Mouse (Mus musculus) ovary, postnatal 10 days (tissue): ENCODE measurements around the gene Samd4b.

Experiments
- DNase-seq: peaks from one replicate; pipeline ENCODE4 v3.0.0; 2022; ENCODE audit warnings: low spot score

Samd4b gene

GRCm38 (mm10) chr7:28444344-28444974, 153.5 kb downstream of the Samd4b start:
- DNase-seq = no peak

- no peak for DNase-seq
Measured at GRCm38 (mm10) chr7:28442688-28443087, 155.3 kb downstream of the Samd4b start.

DNA sequence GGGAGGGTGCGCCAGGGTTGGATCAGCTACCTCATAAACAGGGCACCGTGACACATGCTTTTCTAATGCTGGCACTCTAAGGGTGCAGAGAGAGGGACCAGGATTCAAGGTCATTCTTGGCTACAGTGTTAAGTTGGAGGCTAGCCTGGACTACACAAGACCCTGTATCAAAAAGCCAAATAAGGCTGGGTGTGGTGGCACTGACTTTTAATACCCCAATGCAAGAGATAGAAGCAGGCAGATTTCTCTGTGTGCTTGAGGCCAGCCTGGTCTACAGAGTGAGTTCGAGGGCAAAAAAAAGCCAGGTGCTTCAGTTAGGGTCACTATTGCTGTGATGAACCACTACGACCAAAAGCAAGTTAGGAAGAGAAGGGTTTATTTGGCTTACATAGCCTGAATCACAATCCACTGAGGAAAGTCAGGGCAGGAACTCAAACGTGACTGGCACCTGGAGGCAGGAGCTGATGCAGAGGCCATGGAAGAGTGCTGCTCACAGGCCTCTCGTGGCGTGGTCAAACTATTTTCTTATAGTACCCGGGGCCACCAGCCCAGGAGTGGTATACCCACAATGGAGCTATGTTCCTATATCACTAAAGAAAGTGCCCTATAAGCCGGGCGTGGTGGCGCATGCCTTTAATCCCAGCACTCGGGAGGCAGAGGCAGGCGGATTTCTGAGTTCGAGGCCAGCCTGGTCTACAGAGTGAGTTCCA, 156.0 kb downstream of the Samd4b start:
- no peak for DNase-seq

DNA sequence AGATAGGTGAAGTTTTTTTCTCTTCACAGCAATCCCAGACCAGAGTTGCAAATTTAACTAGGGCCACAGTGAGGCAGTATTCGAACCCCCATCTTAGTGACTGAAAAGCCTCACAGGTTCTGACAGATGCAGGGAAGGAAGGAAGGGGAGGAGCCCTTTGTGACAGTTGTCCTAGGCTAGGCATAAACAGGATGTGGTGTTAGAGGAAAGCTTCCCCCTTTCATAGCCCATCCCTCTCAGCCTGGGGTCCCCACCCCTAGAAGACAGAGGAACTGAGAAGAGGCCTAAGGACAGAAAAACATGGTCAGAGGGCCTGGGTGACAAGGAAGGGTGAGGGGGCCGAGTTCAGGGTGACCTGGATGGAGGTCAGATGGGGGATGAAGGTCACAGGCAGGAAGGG, 157.2 kb downstream of the Samd4b start:
- DNase-seq = no peak

GRCm38 (mm10) chr7:28438771-28439170, 159.2 kb downstream of the Samd4b start:
- DNase-seq = no peak

GRCm38 (mm10) chr7:28437964-28438363, 160.0 kb downstream of the Samd4b start:
- DNase-seq = no peak

DNA sequence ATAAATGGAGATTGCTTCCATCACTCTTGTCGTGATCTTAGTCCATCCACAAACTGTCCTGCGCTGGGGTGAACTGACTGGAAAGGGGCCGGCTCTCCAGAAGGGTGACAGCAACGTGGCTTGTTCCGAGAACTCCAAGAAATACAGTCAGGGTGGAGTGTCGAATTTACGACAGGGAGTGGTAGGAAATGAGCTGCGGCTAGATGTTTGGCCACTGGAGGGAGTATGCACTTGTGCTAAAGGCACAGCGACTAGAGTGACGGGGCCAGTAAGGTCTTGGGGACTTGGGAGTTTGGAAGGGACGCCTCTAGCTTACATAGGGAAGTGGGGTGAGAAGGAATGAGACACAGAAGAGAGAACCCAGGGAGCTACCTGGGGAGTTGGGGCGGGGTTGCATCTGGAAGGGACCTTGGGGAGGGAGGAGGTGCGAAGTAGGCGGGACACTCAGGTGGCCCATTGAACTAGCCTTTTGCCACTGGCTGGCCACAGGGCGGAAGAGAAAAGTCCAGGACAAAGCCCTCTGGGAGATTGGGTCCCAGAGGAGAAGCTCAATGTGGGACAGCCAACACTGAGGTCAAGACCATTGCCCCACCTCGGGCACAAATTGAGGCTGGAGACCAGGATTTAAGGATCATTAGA, 160.9 kb downstream of the Samd4b start, which contains the start of gene Gmfg:
TSS of gene Gmfg (plus strand) at position 516 of the 639 bp plus-strand sequence.
- no peak for DNase-seq

DNA sequence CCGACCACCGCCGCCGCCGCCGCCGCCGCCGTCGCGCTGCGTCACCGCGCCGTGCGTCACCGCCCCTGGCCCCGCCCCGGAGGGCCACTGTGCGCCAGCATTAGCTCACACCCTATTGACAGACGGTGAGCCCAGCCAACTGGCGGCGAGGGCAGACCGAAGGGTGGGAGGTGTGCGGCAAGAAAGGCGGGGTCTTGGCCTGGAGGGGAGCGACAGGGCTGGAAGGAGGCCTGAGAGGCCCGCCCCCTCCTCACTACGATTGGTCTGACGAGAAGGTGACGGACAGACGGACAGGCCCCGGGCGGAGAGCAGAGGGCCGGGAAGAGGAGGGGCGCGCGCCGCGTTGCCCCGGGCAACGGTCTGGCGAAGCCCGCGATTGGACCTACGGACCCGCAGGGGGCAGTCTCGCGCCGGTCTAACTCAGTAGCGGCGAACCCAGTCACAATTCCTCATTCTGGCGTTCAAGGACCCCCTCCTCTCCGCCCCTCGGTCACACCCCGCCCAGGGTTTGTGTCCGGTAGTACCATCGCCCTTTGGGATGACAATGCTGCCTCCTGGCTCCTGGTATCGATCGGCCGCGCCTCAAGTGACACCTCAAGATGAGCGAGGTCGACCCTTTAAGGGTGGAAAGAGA, 161.6 kb downstream of the Samd4b start:
- DNase-seq = peak; percentile 98

DNA sequence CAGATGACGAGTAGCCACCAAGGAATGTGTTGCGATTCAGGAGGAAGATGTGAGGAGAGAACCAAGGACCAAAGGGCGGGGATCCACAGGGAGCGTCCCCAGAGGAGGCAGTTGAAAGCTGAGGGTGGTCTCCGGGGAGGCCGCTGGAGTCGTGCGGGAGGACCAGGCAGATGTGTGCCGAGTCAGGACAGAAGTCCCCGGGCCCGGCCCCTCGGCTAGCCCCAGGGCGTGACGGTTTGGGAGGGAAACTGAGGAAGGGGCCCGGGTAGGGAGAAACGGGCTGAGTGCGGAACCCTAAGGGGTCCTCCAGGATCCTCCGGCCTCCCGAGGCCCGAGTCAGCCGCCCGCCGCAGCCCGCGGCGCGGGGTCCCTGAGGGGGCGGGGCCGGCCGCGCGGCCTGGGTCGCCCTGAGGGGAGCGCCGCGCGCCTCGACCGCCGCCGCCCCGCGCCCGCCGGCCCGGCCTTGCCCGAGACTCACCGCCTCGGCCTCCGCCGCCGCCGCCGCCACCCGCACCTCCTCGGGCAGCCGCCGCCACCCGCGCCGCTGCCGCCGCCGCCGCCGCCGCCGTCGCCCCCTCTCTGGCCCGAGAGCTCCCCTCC, 162.2 kb downstream of the Samd4b start:
- DNase-seq = no peak

GRCm38 (mm10) chr7:28432252-28432651, 165.7 kb downstream of the Samd4b start:
- DNase-seq = no peak

DNA sequence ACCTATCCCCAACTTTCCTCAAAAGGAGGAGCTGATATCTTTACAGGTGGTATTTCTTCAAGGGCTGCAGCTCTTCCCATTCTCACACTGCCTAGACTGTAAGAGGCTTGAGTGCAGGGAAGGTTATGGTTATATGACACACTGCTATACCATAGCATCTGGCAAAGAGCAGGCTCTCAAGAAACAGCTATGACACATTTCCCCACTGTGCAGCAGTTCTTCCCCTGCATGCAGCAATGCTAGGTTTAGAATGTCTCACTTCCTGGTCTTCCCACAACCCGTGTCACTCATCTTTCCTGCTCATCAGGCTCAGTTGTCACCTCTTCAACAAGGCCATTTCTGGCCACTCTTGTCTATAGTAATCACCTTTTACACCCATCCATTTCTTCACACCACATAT, 167.4 kb downstream of the Samd4b start:
- no peak for DNase-seq

- no peak for DNase-seq
Measured at GRCm38 (mm10) chr7:28427738-28428137, 170.2 kb downstream of the Samd4b start.

- no peak for DNase-seq
Measured at GRCm38 (mm10) chr7:28423018-28423417, 174.9 kb downstream of the Samd4b start.

DNA sequence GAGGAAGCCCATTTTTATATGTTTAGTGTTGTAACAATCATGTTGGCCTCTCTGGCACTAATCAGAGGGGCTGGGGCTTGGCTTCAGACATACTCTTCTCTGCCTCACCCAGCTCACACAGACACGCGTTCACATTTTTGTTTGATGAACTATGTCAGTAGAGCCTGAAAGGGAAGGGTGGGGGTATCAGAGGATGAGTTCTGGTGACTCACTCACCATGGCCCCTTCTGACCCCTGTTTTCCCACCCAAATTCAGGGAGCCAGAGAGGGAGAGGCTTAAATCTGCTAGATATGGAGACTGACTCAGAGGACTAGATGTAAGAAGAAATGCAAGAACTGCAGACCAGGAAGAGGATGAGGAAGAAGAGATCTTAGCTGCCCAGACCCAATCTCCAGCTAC, 178.5 kb downstream of the Samd4b start:
- DNase-seq = no peak

DNA sequence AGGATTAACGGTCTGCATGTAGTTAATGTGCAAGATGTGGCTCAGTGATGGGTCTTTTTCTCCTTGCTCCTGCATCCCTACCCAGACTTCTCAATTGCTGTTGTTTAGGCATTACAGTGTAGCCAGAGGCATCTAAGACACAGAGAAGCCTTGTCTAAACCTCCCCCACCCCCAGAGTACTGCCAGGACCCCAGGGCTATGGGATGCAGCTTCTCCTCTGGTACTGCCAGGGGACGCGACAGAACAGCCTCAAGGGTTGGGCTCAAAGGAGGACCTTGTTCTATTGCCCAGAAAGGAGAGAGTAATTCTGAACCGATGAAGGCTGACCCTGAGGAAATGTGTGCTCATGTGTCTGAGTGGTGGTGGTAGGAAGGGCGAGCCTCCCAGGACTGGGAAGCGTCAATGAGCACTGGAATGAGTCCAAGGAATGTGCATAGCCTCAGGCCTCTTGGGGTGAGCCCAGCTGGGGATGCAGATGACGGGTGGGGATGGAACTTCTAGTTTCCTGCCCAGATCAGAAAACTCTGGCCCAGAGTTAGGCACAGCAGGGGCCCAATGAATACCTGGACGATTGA, 179.8 kb downstream of the Samd4b start:
- no peak for DNase-seq

GRCm38 (mm10) chr7:28417368-28417767, 180.6 kb downstream of the Samd4b start:
- DNase-seq = no peak

GRCm38 (mm10) chr7:28412826-28413225, 185.1 kb downstream of the Samd4b start:
- no peak for DNase-seq

- no peak for DNase-seq
Measured at GRCm38 (mm10) chr7:28410841-28411475, 187.0 kb downstream of the Samd4b start.

DNA sequence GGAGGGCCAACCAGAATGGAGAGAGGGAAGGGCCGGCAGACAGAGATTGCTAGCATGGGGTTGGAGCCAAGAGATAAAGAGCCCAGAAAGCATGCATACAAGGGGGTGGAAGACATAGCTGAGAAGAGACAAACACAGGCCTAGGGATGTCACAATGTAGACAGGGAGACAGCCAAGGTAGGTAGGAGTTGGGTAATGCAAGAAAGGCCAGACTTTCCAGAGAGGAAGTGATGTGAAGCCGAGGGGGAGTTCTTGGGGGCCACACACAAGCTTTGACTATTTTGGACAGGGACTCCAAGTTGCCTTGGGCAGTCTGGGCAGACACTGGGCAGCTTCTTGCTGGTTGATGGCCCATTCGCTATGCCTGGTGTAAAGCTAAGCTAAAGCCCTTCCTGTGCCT, 196.0 kb downstream of the Samd4b start:
- no peak for DNase-seq

DNA sequence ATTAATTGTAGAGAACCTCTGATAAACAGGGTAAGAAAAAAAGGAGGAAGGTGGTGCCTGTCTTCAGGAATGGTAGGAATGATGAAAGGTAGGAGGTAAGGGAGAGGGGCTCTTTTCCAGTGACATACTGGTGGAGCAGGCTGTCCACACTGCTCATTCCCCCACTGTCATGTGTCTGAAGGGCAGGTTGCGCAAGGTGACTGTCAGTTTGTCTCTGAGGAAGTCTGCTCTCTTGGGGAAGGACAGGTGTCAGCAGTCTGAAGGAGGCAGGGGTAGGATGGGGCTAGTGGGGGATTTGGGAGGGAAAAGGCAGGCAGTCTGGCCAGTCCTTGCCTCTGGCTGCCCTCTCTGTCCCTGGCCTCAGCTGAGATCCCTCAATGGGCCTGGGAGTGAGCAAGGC, 196.9 kb downstream of the Samd4b start:
- DNase-seq = no peak

DNA sequence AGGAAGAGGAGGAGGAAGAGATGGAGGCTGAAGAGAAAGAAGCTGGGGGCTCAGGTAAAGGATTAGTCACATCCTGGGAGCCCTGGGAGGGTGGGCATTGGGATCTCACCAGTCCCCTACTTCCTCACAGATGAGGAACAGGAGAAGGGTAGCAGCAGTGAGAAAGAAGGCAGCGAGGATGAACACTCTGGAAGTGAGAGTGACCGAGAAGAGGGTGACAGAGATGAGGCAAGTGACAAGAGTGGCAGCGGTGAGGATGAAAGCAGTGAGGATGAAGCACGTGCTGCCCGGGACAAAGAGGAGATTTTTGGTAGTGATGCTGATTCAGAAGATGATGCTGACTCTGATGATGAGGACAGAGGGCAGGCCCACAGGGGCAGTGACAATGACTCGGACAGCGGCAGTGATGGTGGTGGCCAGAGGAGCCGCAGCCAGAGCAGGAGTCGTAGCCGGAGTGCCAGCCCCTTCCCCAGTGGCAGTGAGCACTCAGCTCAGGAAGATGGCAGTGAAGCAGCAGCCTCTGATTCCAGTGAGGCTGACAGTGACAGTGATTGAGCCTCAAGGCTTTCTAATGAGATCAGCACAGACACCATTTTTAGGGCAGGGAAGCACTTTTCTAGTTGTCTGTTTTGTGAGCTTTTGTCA, 199.1 kb downstream of the Samd4b start:
- DNase-seq = no peak
